Mouse (Mus musculus) thymus, adult 2 months (tissue): ENCODE measurements around the gene Gm5965. TPM values are rescaled to one million over a fixed set of nuclear protein-coding genes. Genes with fewer than 3 reads are reported as not detected.

Experiments
- DNase-seq: peaks from one replicate; pipeline ENCODE4 v3.0.0; 2021
- H3K27ac ChIP-seq: fragments of 200-500 bp; 2 replicates; pipeline ENCODE4 v1.5.1; 2012; ENCODE audit warnings: low read length, control low read depth; ENCODE audit not compliant: control insufficient read depth, insufficient read depth
- H3K27me3 ChIP-seq: fragments of 200-500 bp; 2 replicates; pipeline ENCODE4 v1.6.1; 2012; ENCODE audit warnings: mild to moderate bottlenecking, low read length, moderate library complexity, mixed read lengths; ENCODE audit not compliant: control insufficient read depth, insufficient read depth
- H3K36me3 ChIP-seq: fragments of 200-500 bp; 2 replicates; pipeline ENCODE4 v1.6.1; 2012; ENCODE audit warnings: mild to moderate bottlenecking, low read length, moderate library complexity; ENCODE audit not compliant: control insufficient read depth, insufficient read depth
- H3K4me1 ChIP-seq: fragments of 200-500 bp; replicated peaks from 2 replicates; pipeline ENCODE4 v1.6.1; 2012; ENCODE audit warnings: low read length; ENCODE audit not compliant: control insufficient read depth, insufficient read depth
- H3K4me3 ChIP-seq: fragments of 200-500 bp; 2 replicates; pipeline ENCODE4 v1.5.1; 2012; ENCODE audit warnings: mild to moderate bottlenecking, low read length, control low read depth, moderate library complexity; ENCODE audit not compliant: control insufficient read depth, insufficient read depth
- CTCF ChIP-seq: fragments of 200-500 bp; IDR thresholded peaks from 2 replicates; pipeline ENCODE4 v1.5.1; 2012; ENCODE audit warnings: mild to moderate bottlenecking, control low read depth, low read length, moderate library complexity, borderline replicate concordance; ENCODE audit not compliant: control insufficient read depth, poor library complexity, insufficient read depth; ENCODE audit errors: extremely low read depth
- POLR2A ChIP-seq: fragments of 200-500 bp; IDR thresholded peaks from 2 replicates; pipeline ENCODE4 v1.6.1; 2012; ENCODE audit warnings: mild to moderate bottlenecking, low read length, control low read depth, moderate library complexity; ENCODE audit not compliant: control insufficient read depth, poor library complexity, insufficient read depth; ENCODE audit errors: extremely low read depth
- WGBS: fragments of 180-500 bp; shearing (Covaris S2); methylation state at CpG from one replicate; pipeline ENCODE4 v1.1.7; 2018; 5-methylcytosine and 5-hydroxymethylcytosine counted together
- polyA plus RNA-seq: library from polyadenylated mRNA; depleted of rRNA; stranded (reverse); fragments of >200 nt; gene quantifications from 2 replicates; pipeline ENCODE4 v1.2.3, GENCODE M21; 2012

The Gm5965 gene
- polyA plus RNA-seq, 1 experiment: not detected

GRCm38 (mm10) chr16:88774106-88774505 lies 3.6 kb upstream of the Gm5965 start, which contains the start of gene 2310057N15Rik:
2310057N15Rik (minus strand) TSS chr16:88774206.
- Histone ChIP-seq H3K36me3 (no peaks in the 10 kb centered on the region), H3K27me3 (no peaks in the 10 kb centered on the region), H3K27ac (no peak within 1 kb of the TSS), H3K4me3 (no peak within 1 kb of the TSS), H3K4me1 (no peaks in the 10 kb centered on the region)
- DNase-seq: no peak
- WGBS: 89% methylated on average over 2 of the region's 2 CpGs
- TF ChIP-seq CTCF: no peak
- no peak for TF ChIP-seq POLR2A

GRCm38 (mm10) chr16:88786786-88787185 lies 9.1 kb downstream of the Gm5965 start:
- Histone ChIP-seq H3K4me3 (no peak overlapping the region), H3K36me3 (no peaks in the 10 kb centered on the region), H3K27ac (no peak overlapping the region), H3K27me3 (no peaks in the 10 kb centered on the region), H3K4me1 (no peaks in the 10 kb centered on the region)
- TF ChIP-seq CTCF: no peak
- no peak for TF ChIP-seq POLR2A
- DNase-seq: no peak
- 86% methylated on average over 2 of the region's 2 CpGs for WGBS

- H3K4me1 ChIP-seq: no peaks in the 10 kb centered on the region
- WGBS: 74% methylated on average over 2 of the region's 2 CpGs
- DNase-seq: no peak
These were observed 34.1 kb downstream of the Gm5965 start, which contains the start of gene Gm20741 for GRCm38 (mm10) chr16:88811827-88812226. Gm20741 (minus strand) TSS chr16:88812220.

GRCm38 (mm10) chr16:88820066-88820465 lies 42.4 kb downstream of the Gm5965 start, which contains the start of gene Krtap15:
Krtap15 (plus strand) TSS chr16:88820215.
- Histone ChIP-seq H3K27me3 (no peaks in the 10 kb centered on the region), H3K27ac (no peak within 1 kb of the TSS), H3K36me3 (no peaks in the 10 kb centered on the region), H3K4me3 (no peak within 1 kb of the TSS), H3K4me1 (no peaks in the 10 kb centered on the region)
- 78% methylated on average over 3 of the region's 3 CpGs for WGBS
- TF ChIP-seq CTCF: no peak
- no peak for TF ChIP-seq POLR2A
- DNase-seq: no peak

More at GRCm38 (mm10) chr16:88811827-88812226, 34.1 kb downstream of the Gm5965 start, which contains the start of gene Gm20741:
- Histone ChIP-seq H3K27ac (no peak within 1 kb of the TSS), H3K36me3 (no peaks in the 10 kb centered on the region), H3K4me3 (no peak within 1 kb of the TSS), H3K27me3 (no peaks in the 10 kb centered on the region)
- TF ChIP-seq POLR2A (no peak), CTCF (no peak)

- DNase-seq: no peak
- TF ChIP-seq CTCF: no peak
- 90% methylated on average over 3 of the region's 3 CpGs for WGBS
- no peak overlapping the region for H3K27ac ChIP-seq
- H3K4me3 ChIP-seq: no peak overlapping the region
- H3K27me3 ChIP-seq: no peaks in the 10 kb centered on the region
- H3K36me3 ChIP-seq: no peaks in the 10 kb centered on the region
- H3K4me1 ChIP-seq: no peaks in the 10 kb centered on the region
These were observed 46.0 kb downstream of the Gm5965 start for GRCm38 (mm10) chr16:88823736-88824135.

- 97% methylated on average over 9 of the region's 9 CpGs for WGBS
These were observed 48.5 kb downstream of the Gm5965 start, which contains the start of gene Krtap14 for GRCm38 (mm10) chr16:88826095-88826652. Krtap14 (minus strand) TSS chr16:88826145.

More at GRCm38 (mm10) chr16:88826095-88826652, 48.5 kb downstream of the Gm5965 start, which contains the start of gene Krtap14:
- no peaks in the 10 kb centered on the region for H3K36me3 ChIP-seq
- H3K4me1 ChIP-seq: no peaks in the 10 kb centered on the region
- TF ChIP-seq POLR2A (no peak), CTCF (no peak)
- H3K27me3 ChIP-seq: no peaks in the 10 kb centered on the region
- H3K27ac ChIP-seq: no peak within 1 kb of the TSS
- no peak within 1 kb of the TSS for H3K4me3 ChIP-seq
- no peak for DNase-seq
